Mouse (Mus musculus): Measurements from ENCODE around the gene Ift22. TPM values are rescaled to one million over a fixed set of nuclear protein-coding genes. Genes with fewer than 3 reads are reported as not detected.

The Ift22 gene
- 51.1 TPM for polyA plus RNA-seq (2014; fragmentation: Illumina TruSeq; extraction: RNeasy Lipid Tissue Mini Kit (QIAGEN cat#74804); ENCODE audit: low read depth, low replicate concordance)

DNA sequence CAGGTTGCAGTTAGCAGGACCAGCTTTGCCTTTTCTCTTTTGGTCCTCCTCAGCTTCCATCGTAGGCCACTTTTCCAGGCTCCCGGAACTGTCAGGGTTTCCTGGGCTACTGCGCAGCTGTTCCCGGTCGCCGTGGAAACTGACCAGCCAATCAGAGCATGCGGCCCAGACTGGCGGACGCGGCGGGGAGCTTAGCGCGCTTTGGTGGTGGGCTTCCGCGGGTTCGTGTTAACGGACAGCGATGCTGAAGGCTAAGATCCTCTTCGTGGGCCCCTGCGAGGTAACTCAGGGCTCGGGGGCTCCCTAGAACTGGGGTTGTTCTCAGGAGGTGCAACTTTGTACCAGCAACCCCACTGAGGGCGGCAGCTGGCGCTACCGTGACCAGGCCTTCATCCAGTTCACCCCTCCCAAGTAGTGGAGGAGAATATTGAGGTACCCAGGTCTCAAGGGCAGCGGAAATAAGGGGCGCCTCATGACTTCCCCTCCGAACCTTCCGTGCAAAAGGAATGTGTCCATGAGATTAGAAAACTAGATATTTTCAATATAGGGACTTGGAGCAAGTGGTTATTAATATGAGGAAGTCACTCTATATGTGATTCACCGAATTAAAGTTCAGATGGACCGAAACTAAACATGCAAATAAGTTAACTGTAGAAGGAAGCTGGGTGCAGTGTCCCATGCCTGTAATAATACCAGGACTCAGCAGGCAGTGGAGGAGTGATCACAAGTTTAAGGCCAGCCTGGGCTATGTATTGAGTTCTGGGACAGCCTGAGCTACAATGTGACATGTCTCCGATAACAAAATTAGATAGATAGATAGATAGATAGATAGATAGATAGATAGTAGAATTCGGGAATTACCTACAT lies at the start of gene Ift22:
Gene Ift22 (plus strand): TSS at position 160 of the 867 bp plus-strand sequence.

DNA sequence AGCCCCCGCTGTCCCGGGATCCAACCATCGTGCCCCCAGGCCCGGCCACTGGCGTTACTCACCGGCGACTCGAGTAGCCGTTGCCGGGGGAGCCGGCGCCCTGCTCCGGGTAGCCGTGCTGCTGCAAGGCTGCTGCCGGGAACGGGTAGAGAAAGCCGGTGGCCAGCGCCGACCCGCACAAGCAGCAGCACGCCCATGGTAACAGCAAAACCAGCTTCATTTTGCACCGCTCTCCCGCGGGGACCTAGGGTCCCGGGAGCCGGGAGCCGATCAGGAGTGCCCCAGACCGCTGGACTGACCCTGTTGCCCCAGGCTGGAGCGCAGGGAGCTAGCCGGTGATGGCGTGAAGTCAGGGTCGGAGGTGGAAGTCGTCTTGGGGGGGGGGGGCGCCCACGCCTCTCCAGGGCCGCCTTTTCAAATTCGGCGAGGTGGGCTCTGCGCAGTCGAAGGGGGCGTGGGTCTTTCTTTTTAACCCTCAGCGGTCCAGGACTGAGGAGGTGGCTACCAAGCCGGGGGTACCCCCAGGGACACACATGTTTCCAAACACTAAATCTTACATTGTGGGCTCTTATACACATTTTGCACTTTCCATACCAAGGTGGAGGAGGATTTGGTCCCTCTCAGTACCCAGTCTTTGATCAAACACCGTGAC lies 25.0 kb upstream of the Ift22 start, which contains the start of gene Col26a1:
Gene Col26a1 (minus strand): TSS at position 422 of the 652 bp plus-strand sequence.

DNA sequence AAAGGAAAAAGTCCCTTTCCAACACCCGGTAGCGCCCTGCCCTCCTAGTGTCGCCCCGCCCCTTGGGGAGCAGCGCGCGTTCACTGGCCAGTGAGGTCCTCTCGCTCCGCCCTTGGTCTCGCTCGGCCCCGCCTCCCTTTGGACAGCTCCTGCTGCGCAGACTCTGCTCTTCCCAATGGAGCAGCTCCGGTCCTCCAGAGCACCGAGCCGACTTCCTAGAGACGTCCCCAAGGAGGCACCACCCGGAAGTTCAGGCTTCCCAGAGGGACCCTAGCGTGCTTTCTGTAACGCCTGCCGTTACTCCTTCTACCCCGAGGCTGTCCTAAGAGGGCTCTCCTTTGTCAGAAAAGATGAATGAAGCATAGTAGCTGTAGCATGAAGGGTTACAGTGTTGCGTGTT lies 45.1 kb downstream of the Ift22 start, which contains the start of gene Fis1:
Gene Fis1 (plus strand): TSS at position 261 of the 400 bp plus-strand sequence.

Other genes with a start within 250 kb of the Ift22 start
- gene Myl10, start 215.0 kb upstream of the Ift22 start, polyA plus RNA-seq (2014; fragmentation: Illumina TruSeq; extraction: RNeasy Lipid Tissue Mini Kit (QIAGEN cat#74804); ENCODE audit: low read depth, low replicate concordance) = 67.6 TPM
- gene Col26a1, start 24.9 kb upstream of the Ift22 start, polyA plus RNA-seq (2014; fragmentation: Illumina TruSeq; extraction: RNeasy Lipid Tissue Mini Kit (QIAGEN cat#74804); ENCODE audit: low read depth, low replicate concordance) = 1.3 TPM
- 5.4 TPM for gene Fis1, start 45.1 kb downstream of the Ift22 start, polyA plus RNA-seq (2014; fragmentation: Illumina TruSeq; extraction: RNeasy Lipid Tissue Mini Kit (QIAGEN cat#74804); ENCODE audit: low read depth, low replicate concordance)
- gene Cldn15, start 58.5 kb downstream of the Ift22 start, polyA plus RNA-seq (2014; fragmentation: Illumina TruSeq; extraction: RNeasy Lipid Tissue Mini Kit (QIAGEN cat#74804); ENCODE audit: low read depth, low replicate concordance) = not detected
- gene Plod3, start 78.9 kb downstream of the Ift22 start, polyA plus RNA-seq (2014; fragmentation: Illumina TruSeq; extraction: RNeasy Lipid Tissue Mini Kit (QIAGEN cat#74804); ENCODE audit: low read depth, low replicate concordance) = 1.0 TPM
- gene Znhit1, start 79.9 kb downstream of the Ift22 start, polyA plus RNA-seq (2014; fragmentation: Illumina TruSeq; extraction: RNeasy Lipid Tissue Mini Kit (QIAGEN cat#74804); ENCODE audit: low read depth, low replicate concordance) = 26.3 TPM
- gene Vgf, start 118.2 kb downstream of the Ift22 start, polyA plus RNA-seq (2014; fragmentation: Illumina TruSeq; extraction: RNeasy Lipid Tissue Mini Kit (QIAGEN cat#74804); ENCODE audit: low read depth, low replicate concordance) = not detected
- gene Ap1s1, start 138.0 kb downstream of the Ift22 start, polyA plus RNA-seq (2014; fragmentation: Illumina TruSeq; extraction: RNeasy Lipid Tissue Mini Kit (QIAGEN cat#74804); ENCODE audit: low read depth, low replicate concordance) = 7.2 TPM
- gene Serpine1, start 164.1 kb downstream of the Ift22 start, polyA plus RNA-seq (2014; fragmentation: Illumina TruSeq; extraction: RNeasy Lipid Tissue Mini Kit (QIAGEN cat#74804); ENCODE audit: low read depth, low replicate concordance) = 0.67 TPM
- gene Trim56, start 208.1 kb downstream of the Ift22 start, polyA plus RNA-seq (2014; fragmentation: Illumina TruSeq; extraction: RNeasy Lipid Tissue Mini Kit (QIAGEN cat#74804); ENCODE audit: low read depth, low replicate concordance) = 1.0 TPM
- gene Muc3, start 241.2 kb downstream of the Ift22 start, polyA plus RNA-seq (2014; fragmentation: Illumina TruSeq; extraction: RNeasy Lipid Tissue Mini Kit (QIAGEN cat#74804); ENCODE audit: low read depth, low replicate concordance) = 28.7 TPM

Data from testis, adult 10 weeks (tissue).